Mouse (Mus musculus): ENCODE measurements around the gene Nop2. TPM values are rescaled to one million over a fixed set of nuclear protein-coding genes. Genes with fewer than 3 reads are reported as not detected.

The Nop2 gene
- polyA plus RNA-seq, 1 experiment from 2014 or later = 52.5 TPM

DNA sequence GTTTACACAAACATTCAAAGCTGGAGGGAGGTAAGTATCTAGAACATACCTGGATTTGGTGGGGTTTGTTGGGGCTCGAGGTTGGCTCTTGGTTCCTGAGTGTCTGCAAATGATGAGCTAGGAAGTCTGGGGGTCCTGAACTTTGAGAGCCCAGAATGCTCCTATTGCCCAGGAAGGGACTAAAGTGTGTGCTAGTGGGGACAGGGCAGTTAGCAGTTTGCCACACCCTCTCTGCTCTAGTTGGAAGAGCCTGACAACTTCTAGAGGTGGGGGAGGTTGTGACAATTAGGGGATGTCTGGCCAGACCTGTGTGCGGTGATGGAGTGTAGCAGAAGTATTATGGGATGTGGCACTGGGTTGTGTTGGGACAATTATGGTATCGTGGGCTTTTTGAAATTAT, 36.9 kb upstream of the Nop2 start:
- Histone ChIP-seq H3K4me1 (replicated peaks; ENCODE audit: control insufficient read depth, insufficient read depth, low read length) (peaks cover 34% of the 10 kb centered on the region), H3K27me3 (ENCODE audit: control insufficient read depth, insufficient read depth, low read depth, low read length) (no peaks in the 10 kb centered on the region), H3K4me2 (ENCODE audit: low read depth, low read length) (no peak overlapping the region), H3K36me3 (ENCODE audit: control insufficient read depth, insufficient read depth, low read length) (peaks cover 5% of the 10 kb centered on the region; the same call in 1 of the 2 replicates), H3K4me3 (ENCODE audit: low read length) (no peak overlapping the region), H3K9me3 (ENCODE audit: control insufficient read depth, low read length) (no peaks in the 10 kb centered on the region), H3K27ac (ENCODE audit: low read length) (peak overlapping the region; percentile 95), H3K9ac (ENCODE audit: low read length) (no peak overlapping the region)
- no peak for ATAC-seq (ENCODE audit: low read depth)
- 37% methylated on average over 3 of the region's 3 CpGs for WGBS

DNA sequence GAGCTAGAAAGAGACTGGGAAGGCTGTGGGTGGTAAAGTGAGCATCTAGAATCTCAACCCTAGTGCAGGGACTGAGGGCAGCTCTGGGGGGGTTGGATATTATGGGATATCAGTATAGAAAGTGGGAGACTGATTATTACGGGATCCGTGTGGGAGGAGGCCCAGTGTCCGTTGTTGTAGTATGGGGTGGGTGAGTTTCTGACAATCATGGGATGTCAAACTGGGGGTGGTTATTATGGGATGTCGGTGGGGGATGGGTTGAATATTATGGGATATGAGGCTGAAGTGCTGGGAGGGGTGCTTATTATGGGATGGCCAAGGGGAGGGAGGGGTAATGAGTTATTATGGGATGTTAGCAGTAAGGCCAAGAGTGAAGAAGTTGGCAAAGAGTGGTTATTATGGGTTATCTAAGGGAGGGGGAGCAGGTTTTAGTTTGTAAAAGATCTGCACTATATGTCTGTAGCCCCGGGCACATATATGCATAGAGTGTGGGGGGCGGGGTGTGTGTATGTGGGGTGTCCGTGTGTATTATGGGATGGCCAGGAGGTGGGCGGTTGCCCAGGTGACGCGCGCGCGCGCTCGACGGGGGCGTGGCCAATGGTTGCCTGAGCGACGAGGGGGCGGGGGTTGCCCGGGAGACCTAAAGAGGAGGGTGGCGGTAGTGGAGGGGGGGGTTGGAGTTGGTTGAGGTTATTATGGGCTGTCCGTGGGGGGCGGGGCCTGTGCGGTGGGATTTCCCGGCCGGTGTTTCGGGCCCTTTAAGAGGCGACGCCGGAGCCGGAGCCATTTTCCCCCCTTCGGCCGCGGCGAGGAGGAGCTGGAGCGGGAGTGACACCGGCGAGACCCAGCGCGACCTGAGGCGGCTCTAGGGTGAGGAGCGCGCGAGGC, 36.1 kb upstream of the Nop2 start, which contains the start of gene Chd4:
Gene Chd4, plus strand, starts transcription at position 591 of the 888 bp plus-strand sequence.
- Histone ChIP-seq H3K27ac (ENCODE audit: low read length) (peak within 1 kb of the TSS; percentile 95), H3K9me3 (ENCODE audit: control insufficient read depth, low read length) (no peaks in the 10 kb centered on the region), H3K27me3 (ENCODE audit: control insufficient read depth, insufficient read depth, low read depth, low read length) (no peaks in the 10 kb centered on the region), H3K4me1 (replicated peaks; ENCODE audit: control insufficient read depth, insufficient read depth, low read length) (peaks cover 32% of the 10 kb centered on the region), H3K36me3 (ENCODE audit: control insufficient read depth, insufficient read depth, low read length) (peaks cover 10% of the 10 kb centered on the region), H3K4me2 (ENCODE audit: low read depth, low read length) (peak within 1 kb of the TSS; percentile 95), H3K4me3 (ENCODE audit: low read length) (peak within 1 kb of the TSS; percentile 90), H3K9ac (ENCODE audit: low read length) (peak within 1 kb of the TSS; percentile 92)
- WGBS = 2% methylated on average over 41 of the region's 45 CpGs
- ATAC-seq (ENCODE audit: low read depth) = peak; percentile 81

DNA sequence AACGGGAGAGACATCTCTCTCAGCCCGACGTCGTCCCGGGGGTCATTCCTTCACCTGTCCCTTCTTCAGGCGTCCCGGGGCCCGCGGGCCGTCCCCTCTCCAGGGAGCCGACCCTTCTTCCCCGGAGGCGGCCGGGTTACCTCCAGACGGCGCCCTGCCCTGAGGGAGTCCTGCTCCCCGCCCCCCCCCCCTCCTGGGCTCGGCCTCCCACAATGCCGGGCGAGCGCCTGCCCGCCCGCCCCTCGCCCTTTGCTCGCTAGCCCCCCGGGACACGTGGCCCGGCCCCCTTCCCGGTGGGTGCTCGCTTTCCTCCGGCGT, 35.5 kb upstream of the Nop2 start:
- Histone ChIP-seq H3K36me3 (ENCODE audit: control insufficient read depth, insufficient read depth, low read length) (peaks cover 14% of the 10 kb centered on the region), H3K27me3 (ENCODE audit: control insufficient read depth, insufficient read depth, low read depth, low read length) (no peaks in the 10 kb centered on the region), H3K27ac (ENCODE audit: low read length) (peak overlapping the region; percentile 95), H3K4me1 (replicated peaks; ENCODE audit: control insufficient read depth, insufficient read depth, low read length) (peaks cover 30% of the 10 kb centered on the region), H3K9ac (ENCODE audit: low read length) (peak overlapping the region; percentile 92), H3K4me2 (ENCODE audit: low read depth, low read length) (peak overlapping the region; percentile 95), H3K4me3 (ENCODE audit: low read length) (peak overlapping the region; percentile 90), H3K9me3 (ENCODE audit: control insufficient read depth, low read length) (no peaks in the 10 kb centered on the region)
- peak; percentile 20 for ATAC-seq (ENCODE audit: low read depth)
- 0% methylated on average over 15 of the region's 32 CpGs for WGBS

DNA sequence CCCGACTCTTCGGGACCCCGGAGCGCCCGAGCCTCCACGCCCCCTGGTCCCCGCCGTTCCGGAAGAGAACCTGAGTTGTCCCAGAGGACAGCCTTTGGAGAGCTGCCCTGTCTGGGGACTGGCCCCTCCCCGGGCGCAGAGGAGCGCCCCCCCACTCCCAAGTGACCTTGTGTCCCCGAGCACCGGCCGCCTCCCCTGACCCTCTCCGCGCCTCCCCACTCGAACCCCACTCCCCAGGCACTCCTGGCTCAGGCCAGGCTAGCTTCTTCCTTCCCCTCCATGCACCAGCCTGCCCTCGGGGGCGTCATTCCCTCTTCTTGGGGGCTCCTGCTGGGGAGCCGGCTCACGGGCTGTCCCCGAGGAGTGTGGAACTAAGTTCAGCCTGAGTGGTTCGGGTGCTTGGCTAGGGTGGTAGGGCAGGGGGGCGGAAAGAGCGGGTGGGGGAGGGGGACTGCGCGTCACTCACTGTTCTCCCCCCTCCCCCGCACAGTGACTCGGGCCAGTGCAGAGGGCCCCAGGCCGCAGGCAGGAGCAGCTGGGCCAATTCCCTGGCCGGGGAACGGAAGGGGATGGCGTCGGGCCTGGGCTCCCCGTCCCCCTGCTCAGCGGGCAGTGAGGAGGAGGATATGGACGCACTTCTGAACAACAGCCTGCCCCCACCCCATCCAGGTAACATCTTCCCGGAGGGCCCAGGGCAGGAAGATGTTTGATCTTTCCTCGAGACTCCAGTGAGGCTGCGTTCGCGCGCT, 34.9 kb upstream of the Nop2 start:
- no peaks in the 10 kb centered on the region for H3K9me3 ChIP-seq (ENCODE audit: control insufficient read depth, low read length)
- H3K27ac ChIP-seq (ENCODE audit: low read length) = peak overlapping the region; percentile 95
- peak; percentile 55 for ATAC-seq (ENCODE audit: low read depth)
- H3K27me3 ChIP-seq (ENCODE audit: control insufficient read depth, insufficient read depth, low read depth, low read length) = no peaks in the 10 kb centered on the region
- H3K36me3 ChIP-seq (ENCODE audit: control insufficient read depth, insufficient read depth, low read length) = peaks cover 19% of the 10 kb centered on the region
- peaks cover 30% of the 10 kb centered on the region for H3K4me1 ChIP-seq (replicated peaks; ENCODE audit: control insufficient read depth, insufficient read depth, low read length)
- H3K9ac ChIP-seq (ENCODE audit: low read length) = peak overlapping the region; percentile 92
- 0% methylated on average over 36 of the region's 44 CpGs for WGBS
- H3K4me2 ChIP-seq (ENCODE audit: low read depth, low read length) = peak overlapping the region; percentile 95
- peak overlapping the region; percentile 90 for H3K4me3 ChIP-seq (ENCODE audit: low read length)

DNA sequence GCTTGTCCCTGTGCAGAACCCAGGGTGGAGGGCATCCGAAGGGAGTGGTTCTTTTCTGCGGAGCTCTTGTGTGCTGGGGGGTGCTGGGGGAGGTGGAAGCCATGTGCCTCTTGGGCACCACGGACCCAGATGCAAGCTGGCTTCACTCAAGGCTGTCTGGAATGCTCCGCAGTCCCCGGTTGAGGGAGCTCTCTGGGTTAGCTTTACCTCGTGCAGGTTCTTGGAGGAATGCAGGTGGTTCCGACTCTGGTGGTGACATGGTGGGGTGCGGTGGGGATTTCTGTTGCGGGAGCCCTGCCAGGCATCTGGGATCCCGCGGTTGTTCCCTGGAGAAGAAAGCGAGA, 34.4 kb upstream of the Nop2 start:
- ATAC-seq (ENCODE audit: low read depth) = peak; percentile 4

DNA sequence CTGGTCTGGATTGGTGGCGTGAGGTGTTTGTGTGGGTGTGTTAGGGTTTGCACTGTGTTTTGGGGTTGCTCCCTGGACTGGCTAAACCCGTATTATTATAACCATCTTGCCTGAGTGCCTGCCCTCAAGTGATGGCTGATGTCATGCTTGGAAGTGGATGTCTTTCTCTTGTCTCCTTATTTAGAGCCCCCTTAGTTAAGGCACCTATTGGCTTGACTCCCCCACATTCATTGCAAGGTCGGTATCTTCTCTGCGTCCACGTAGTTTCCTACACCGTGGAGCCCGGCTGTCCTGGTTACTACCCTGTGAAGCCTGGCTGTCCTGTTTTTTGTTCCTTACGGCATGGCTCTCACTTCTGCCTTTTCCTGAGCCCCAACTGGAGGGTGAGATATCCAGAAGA, 33.8 kb upstream of the Nop2 start:
- Histone ChIP-seq H3K27ac (ENCODE audit: low read length) (no peak overlapping the region), H3K9me3 (ENCODE audit: control insufficient read depth, low read length) (no peaks in the 10 kb centered on the region), H3K36me3 (ENCODE audit: control insufficient read depth, insufficient read depth, low read length) (peaks cover 31% of the 10 kb centered on the region), H3K4me2 (ENCODE audit: low read depth, low read length) (peak overlapping the region; percentile 95), H3K4me1 (replicated peaks; ENCODE audit: control insufficient read depth, insufficient read depth, low read length) (peaks cover 30% of the 10 kb centered on the region), H3K9ac (ENCODE audit: low read length) (peak overlapping the region; percentile 92), H3K4me3 (ENCODE audit: low read length) (peak overlapping the region; percentile 90), H3K27me3 (ENCODE audit: control insufficient read depth, insufficient read depth, low read depth, low read length) (no peaks in the 10 kb centered on the region)
- WGBS = 31% methylated on average over 8 of the region's 8 CpGs
- ATAC-seq (ENCODE audit: low read depth) = no peak

More for the DNA sequence above, 34.4 kb upstream of the Nop2 start:
- peak overlapping the region; percentile 95 for H3K4me2 ChIP-seq (ENCODE audit: low read depth, low read length)
- H3K36me3 ChIP-seq (ENCODE audit: control insufficient read depth, insufficient read depth, low read length) = peaks cover 24% of the 10 kb centered on the region
- peak overlapping the region; percentile 92 for H3K9ac ChIP-seq (ENCODE audit: low read length)
- H3K27me3 ChIP-seq (ENCODE audit: control insufficient read depth, insufficient read depth, low read depth, low read length) = no peaks in the 10 kb centered on the region
- H3K4me3 ChIP-seq (ENCODE audit: low read length) = peak overlapping the region; percentile 90
- WGBS = under 1% methylated on average over 12 of the region's 12 CpGs
- peaks cover 30% of the 10 kb centered on the region for H3K4me1 ChIP-seq (replicated peaks; ENCODE audit: control insufficient read depth, insufficient read depth, low read length)
- no peaks in the 10 kb centered on the region for H3K9me3 ChIP-seq (ENCODE audit: control insufficient read depth, low read length)
- peak overlapping the region; percentile 95 for H3K27ac ChIP-seq (ENCODE audit: low read length)

DNA sequence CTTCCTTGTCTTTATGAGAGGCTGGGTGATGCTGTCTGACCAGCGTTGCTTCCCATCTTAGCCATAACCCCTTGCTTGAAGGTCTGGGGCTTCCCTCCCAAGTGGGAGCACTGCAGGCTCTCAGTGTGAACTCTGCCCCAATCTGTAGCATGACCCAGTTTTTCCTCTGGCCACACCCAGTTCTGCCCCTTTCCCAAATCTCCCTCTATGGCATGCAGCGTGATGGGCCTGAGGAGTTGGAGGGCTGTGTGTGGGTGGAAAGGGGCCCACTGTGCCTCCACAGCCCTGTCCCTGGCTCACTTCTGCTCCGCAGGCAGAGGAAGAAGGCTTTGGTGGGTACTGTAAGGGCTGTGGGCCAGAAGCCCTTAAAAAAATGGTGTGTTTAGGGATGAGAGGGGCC, 33.2 kb upstream of the Nop2 start:
- WGBS = 42% methylated on average over 3 of the region's 3 CpGs
- ATAC-seq (ENCODE audit: low read depth) = no peak
- Histone ChIP-seq H3K27me3 (ENCODE audit: control insufficient read depth, insufficient read depth, low read depth, low read length) (no peaks in the 10 kb centered on the region), H3K9ac (ENCODE audit: low read length) (peak overlapping the region; percentile 92), H3K4me3 (ENCODE audit: low read length) (peak overlapping the region; percentile 90), H3K4me2 (ENCODE audit: low read depth, low read length) (peak overlapping the region; percentile 95), H3K4me1 (replicated peaks; ENCODE audit: control insufficient read depth, insufficient read depth, low read length) (peaks cover 30% of the 10 kb centered on the region), H3K36me3 (ENCODE audit: control insufficient read depth, insufficient read depth, low read length) (peaks cover 33% of the 10 kb centered on the region), H3K9me3 (ENCODE audit: control insufficient read depth, low read length) (no peaks in the 10 kb centered on the region), H3K27ac (ENCODE audit: low read length) (no peak overlapping the region)

DNA sequence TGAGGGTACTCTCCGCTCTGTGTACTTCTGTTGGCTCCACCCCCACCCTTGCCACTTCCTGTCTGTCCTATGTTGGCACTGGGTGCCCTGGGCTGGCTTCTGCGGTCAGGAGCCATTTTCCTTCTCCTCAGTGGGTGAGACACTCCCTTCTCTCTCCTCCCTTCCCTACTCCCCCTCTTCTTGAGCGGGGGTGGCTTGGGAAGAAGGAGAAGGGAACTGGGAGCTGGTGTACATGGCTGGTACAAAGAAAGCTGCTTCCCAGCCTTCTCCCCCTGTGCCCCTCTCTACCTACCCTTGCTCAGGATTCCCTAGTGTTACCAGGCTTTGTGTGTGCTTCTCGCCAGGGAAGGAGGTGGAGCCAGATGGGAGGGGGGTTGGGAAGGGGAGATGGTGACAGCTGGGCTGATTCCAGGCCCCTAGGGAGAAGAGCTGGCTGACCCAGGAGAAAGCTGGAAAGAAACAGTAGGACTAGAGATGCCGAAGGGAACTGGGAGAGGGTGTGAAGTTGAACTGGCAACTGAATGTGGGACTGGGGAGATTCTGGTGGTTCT, 32.2 kb upstream of the Nop2 start:
- H3K4me2 ChIP-seq (ENCODE audit: low read depth, low read length) = peak overlapping the region; percentile 95
- H3K27me3 ChIP-seq (ENCODE audit: control insufficient read depth, insufficient read depth, low read depth, low read length) = no peaks in the 10 kb centered on the region
- peaks cover 40% of the 10 kb centered on the region for H3K36me3 ChIP-seq (ENCODE audit: control insufficient read depth, insufficient read depth, low read length)
- peak overlapping the region; percentile 90 for H3K4me3 ChIP-seq (ENCODE audit: low read length)
- no peaks in the 10 kb centered on the region for H3K9me3 ChIP-seq (ENCODE audit: control insufficient read depth, low read length)
- ATAC-seq (ENCODE audit: low read depth) = no peak
- H3K27ac ChIP-seq (ENCODE audit: low read length) = no peak overlapping the region
- WGBS = 32% methylated on average over 5 of the region's 5 CpGs
- peak overlapping the region; percentile 5; the same call in 1 of the 2 replicates for H3K9ac ChIP-seq (ENCODE audit: low read length)
- peaks cover 30% of the 10 kb centered on the region for H3K4me1 ChIP-seq (replicated peaks; ENCODE audit: control insufficient read depth, insufficient read depth, low read length)

DNA sequence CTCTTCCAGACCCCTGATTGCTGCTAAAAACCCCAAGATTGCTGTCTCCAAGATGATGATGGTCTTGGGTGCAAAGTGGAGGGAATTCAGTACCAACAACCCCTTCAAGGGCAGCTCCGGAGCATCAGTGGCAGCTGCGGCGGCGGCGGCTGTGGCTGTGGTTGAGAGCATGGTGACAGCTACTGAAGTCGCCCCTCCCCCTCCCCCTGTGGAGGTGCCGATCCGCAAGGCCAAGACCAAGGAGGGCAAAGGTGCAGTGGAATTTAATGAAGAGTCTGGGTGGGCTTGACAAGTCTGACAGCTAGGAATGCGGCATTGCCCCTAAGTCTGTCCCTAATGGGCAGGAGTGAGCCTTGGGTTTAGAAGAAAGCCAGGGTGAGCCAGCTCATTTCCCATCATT, 30.3 kb upstream of the Nop2 start:
- Histone ChIP-seq H3K27me3 (ENCODE audit: control insufficient read depth, insufficient read depth, low read depth, low read length) (no peaks in the 10 kb centered on the region), H3K4me1 (replicated peaks; ENCODE audit: control insufficient read depth, insufficient read depth, low read length) (peaks cover 30% of the 10 kb centered on the region), H3K4me3 (ENCODE audit: low read length) (no peak overlapping the region), H3K36me3 (ENCODE audit: control insufficient read depth, insufficient read depth, low read length) (peaks cover 57% of the 10 kb centered on the region), H3K4me2 (ENCODE audit: low read depth, low read length) (no peak overlapping the region), H3K9me3 (ENCODE audit: control insufficient read depth, low read length) (no peaks in the 10 kb centered on the region), H3K27ac (ENCODE audit: low read length) (no peak overlapping the region), H3K9ac (ENCODE audit: low read length) (no peak overlapping the region)
- ATAC-seq (ENCODE audit: low read depth) = no peak
- WGBS = 60% methylated on average over 9 of the region's 9 CpGs
